Mouse (Mus musculus) embryonic facial prominence, embryonic 15.5 days (tissue): Measurements from ENCODE around the gene Mutyh. TPM values are rescaled to one million over a fixed set of nuclear protein-coding genes. Genes with fewer than 3 reads are reported as not detected.
"Not testable (repeated sequence)": the region's sequence is repeated elsewhere in the genome, so short reads cannot be mapped to it uniquely, and the experiment has no call there.

Experiments
- ATAC-seq: fragments of 200-750 bp; cut with Nextera tagmentation; 2 replicates; pipeline ENCODE4 v1.8.0; 2017; ENCODE audit warnings: low read depth, moderate TSS enrichment; ENCODE audit not compliant: insufficient number of reproducible peaks, low FRiP score, low TSS enrichment
- H3K27ac ChIP-seq: fragments of 300-500 bp; sonication (generic); replicated peaks from 2 replicates; pipeline ENCODE4 v1.5.1; 2015; ENCODE audit warnings: mild to moderate bottlenecking, inconsistent platforms
- H3K27me3 ChIP-seq: fragments of 300-500 bp; sonication (generic); 2 replicates; pipeline ENCODE4 v1.6.1; 2015; ENCODE audit warnings: inconsistent platforms
- H3K36me3 ChIP-seq: fragments of 300-500 bp; sonication (generic); 2 replicates; pipeline ENCODE4 v1.6.1; 2015; ENCODE audit warnings: mild to moderate bottlenecking, inconsistent platforms
- H3K4me1 ChIP-seq: fragments of 300-500 bp; sonication (generic); 2 replicates; pipeline ENCODE4 v1.6.1; 2015; ENCODE audit warnings: inconsistent platforms
- H3K4me2 ChIP-seq: fragments of 300-500 bp; sonication (generic); replicated peaks from 2 replicates; pipeline ENCODE4 v1.6.1; 2015; ENCODE audit warnings: mild to moderate bottlenecking, inconsistent platforms
- H3K4me3 ChIP-seq: fragments of 300-500 bp; sonication (generic); replicated peaks from 2 replicates; pipeline ENCODE4 v1.5.1; 2015; ENCODE audit warnings: mild to moderate bottlenecking, inconsistent platforms
- H3K9ac ChIP-seq: fragments of 300-500 bp; sonication (generic); 2 replicates; pipeline ENCODE4 v1.6.1; 2015; ENCODE audit warnings: inconsistent platforms
- H3K9me3 ChIP-seq: fragments of 300-500 bp; sonication (generic); replicated peaks from 2 replicates; pipeline ENCODE4 v1.6.1; 2016; ENCODE audit warnings: inconsistent platforms
- WGBS: fragments of 180-500 bp; shearing (Covaris S2); methylation state at CpG from one replicate; pipeline ENCODE4 v1.1.7; 2015; 5-methylcytosine and 5-hydroxymethylcytosine counted together
- polyA plus RNA-seq: library from polyadenylated mRNA; unstranded; fragments of >200 nt; fragmentation: Nextera tagmentation; extraction: Ambion mirVana; gene quantifications from 2 replicates; pipeline ENCODE4 v1.2.1, GENCODE M21; 2015

Mutyh gene
- polyA plus RNA-seq, 1 experiment from 2014 or later = 14.8 TPM

DNA sequence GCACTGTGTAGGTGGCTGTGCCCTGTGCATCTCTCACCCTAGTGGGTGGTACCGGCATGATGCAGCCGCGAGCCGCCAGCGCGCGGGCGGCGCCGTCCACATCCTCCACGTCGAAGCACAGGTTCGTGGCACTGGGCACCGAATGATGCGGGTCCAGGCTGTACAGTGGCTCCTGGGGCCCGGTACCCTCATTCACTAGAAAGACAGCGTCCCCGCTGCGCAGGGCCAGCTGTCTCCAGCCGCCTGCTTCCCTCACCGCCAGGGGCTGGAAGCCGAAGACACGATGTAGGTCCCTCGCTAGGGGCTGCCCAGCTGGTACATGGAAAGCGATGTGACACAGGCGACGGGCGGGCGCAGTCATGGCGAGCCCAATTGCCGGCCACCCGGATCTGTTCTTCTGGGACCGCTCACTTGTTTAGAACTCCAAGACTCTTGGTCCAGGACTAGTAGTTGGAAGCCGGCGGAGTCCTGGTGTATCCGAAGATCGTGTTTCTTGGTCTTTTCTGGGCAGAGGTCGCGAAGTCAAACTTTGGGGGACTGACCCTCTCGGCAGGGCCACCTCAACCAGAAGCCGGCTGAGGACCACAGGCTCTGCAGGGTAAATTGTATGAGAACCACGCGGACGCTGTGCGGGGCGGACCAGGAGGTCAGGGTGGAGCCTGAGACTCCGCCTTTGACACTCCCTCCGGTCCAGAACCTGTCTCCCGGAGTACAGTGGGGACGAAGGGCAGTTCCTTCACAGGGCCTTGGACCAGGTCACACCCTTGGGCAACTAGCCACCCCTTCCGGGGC lies 13.6 kb downstream of the Mutyh start:
- Histone ChIP-seq H3K27me3 (peaks cover 22% of the 10 kb centered on the region), H3K4me2 (peak overlapping the region; percentile 95), H3K36me3 (peaks cover 6% of the 10 kb centered on the region; the same call in 1 of the 2 replicates), H3K9me3 (no peaks in the 10 kb centered on the region), H3K4me3 (peak overlapping the region; percentile 56), H3K27ac (no peak overlapping the region), H3K4me1 (peaks cover 25% of the 10 kb centered on the region), H3K9ac (peak overlapping the region; percentile 35)
- WGBS = under 1% methylated on average over 51 of the region's 51 CpGs
- ATAC-seq = no peak

GRCm38 (mm10) chr4:116821694-116822016 lies 14.1 kb downstream of the Mutyh start, which contains the start of gene Hpdl:
TSS of gene Hpdl (minus strand) at chr4:116821707.
- ATAC-seq = no peak
- no peaks in the 10 kb centered on the region for H3K9me3 ChIP-seq
- no peak within 1 kb of the TSS for H3K27ac ChIP-seq
- H3K9ac ChIP-seq = peak within 1 kb of the TSS; percentile 35
- 10% methylated on average over 9 of the region's 9 CpGs for WGBS
- peak within 1 kb of the TSS; percentile 95 for H3K4me2 ChIP-seq
- 0 out of 2 replicates have a peak, but pooled peaks cover 3% of the 10 kb centered on the region for H3K36me3 ChIP-seq
- peak within 1 kb of the TSS; percentile 56 for H3K4me3 ChIP-seq
- H3K27me3 ChIP-seq = peaks cover 22% of the 10 kb centered on the region
- H3K4me1 ChIP-seq = peaks cover 25% of the 10 kb centered on the region

- Histone ChIP-seq H3K4me1 (peaks cover 25% of the 10 kb centered on the region), H3K27me3 (peaks cover 18% of the 10 kb centered on the region), H3K27ac (peak overlapping the region; percentile 76; the same call in 1 of the 2 replicates), H3K36me3 (no peaks in the 10 kb centered on the region), H3K9ac (peak overlapping the region; percentile 60), H3K4me3 (peak overlapping the region; percentile 65), H3K4me2 (peak overlapping the region; percentile 76), H3K9me3 (no peaks in the 10 kb centered on the region)
- ATAC-seq = peak; percentile 36; the same call in 1 of the 2 replicates
- 1% methylated on average over 29 of the region's 29 CpGs for WGBS
Observed at GRCm38 (mm10) chr4:116824541-116825004, 17.1 kb downstream of the Mutyh start.

DNA sequence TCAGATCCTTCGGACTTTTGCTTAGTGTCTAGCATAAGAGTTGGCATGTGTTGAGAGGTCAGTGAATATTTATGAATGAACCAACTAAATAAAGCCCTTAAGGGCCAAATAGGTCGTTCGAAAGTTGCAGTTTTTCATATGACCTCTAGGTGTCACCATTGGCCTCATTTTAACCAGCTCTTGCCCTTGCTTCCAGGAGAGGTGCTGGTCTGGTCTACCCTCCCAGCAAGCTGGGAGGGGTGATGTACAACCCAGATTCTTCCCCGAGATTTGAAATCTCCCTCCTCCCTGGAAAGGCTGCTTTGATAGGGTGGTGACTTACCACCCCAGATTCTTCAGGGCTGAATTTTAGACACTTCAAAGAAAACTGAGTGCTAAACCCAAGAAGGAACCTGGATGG lies 20.3 kb downstream of the Mutyh start:
- Histone ChIP-seq H3K36me3 (no peaks in the 10 kb centered on the region), H3K9ac (no peak overlapping the region), H3K27ac (no peak overlapping the region), H3K27me3 (no peaks in the 10 kb centered on the region), H3K4me2 (no peak overlapping the region), H3K4me3 (no peak overlapping the region), H3K9me3 (no peaks in the 10 kb centered on the region), H3K4me1 (peaks cover 9% of the 10 kb centered on the region)
- WGBS = under 1% methylated on average over 4 of the region's 4 CpGs
- ATAC-seq = no peak

DNA sequence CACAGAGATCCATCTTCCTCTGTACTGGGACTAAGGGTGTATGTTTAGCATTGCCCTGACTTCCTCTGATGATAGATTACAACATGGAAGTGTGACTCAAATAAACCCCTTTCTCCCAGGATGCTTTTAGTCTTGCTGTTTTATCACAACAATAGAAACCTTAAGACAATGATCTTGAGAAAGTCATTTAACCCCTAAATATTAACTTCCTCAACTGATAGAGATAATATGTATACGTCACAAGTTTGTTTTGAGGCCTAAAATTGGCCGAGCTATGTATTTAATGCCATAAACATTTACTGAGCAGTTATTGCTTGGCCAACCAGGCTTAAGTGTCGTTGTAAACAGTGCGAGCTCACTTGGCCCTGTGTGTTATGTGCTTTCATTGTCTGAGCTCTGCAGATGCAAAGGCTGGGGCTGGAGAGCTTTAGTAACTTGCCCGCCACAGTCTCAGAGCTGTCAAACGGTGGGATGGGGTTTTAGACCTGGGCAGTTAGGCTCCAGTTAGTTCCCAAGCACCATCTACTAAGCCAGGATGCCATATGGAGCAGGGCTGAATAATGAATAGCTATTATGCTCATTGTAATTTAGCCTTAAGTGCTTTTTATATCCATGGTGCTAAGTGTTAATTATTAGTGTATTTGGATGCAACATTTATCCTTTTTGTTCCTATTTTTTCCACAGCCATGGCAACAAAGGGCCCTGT lies 22.0 kb downstream of the Mutyh start:
- no peak overlapping the region for H3K9ac ChIP-seq
- H3K4me3 ChIP-seq = no peak overlapping the region
- no peaks in the 10 kb centered on the region for H3K9me3 ChIP-seq
- H3K4me2 ChIP-seq = no peak overlapping the region
- H3K27ac ChIP-seq = no peak overlapping the region
- no peak for ATAC-seq
- no peaks in the 10 kb centered on the region for H3K27me3 ChIP-seq
- H3K4me1 ChIP-seq = peaks cover 4% of the 10 kb centered on the region
- 63% methylated on average over 6 of the region's 6 CpGs for WGBS
- no peaks in the 10 kb centered on the region for H3K36me3 ChIP-seq

DNA sequence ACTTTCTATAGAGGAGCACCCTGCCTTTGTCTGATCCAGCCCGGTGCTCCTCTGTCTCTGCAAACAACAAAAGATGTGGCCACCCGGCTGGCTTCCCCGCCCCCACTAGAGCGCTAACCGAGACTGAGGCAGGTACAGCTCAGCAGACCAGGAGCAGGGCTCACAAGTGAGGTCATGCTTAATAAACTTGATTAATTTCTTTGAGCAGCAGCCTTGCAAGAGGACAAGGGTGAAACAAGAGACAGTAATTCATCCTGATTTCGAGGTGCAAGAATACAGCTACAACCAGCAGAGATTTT lies 22.5 kb downstream of the Mutyh start:
- WGBS = 17% methylated on average over 6 of the region's 6 CpGs
- H3K4me3 ChIP-seq = no peak overlapping the region
- H3K4me1 ChIP-seq = peaks cover 3% of the 10 kb centered on the region
- H3K27me3 ChIP-seq = no peaks in the 10 kb centered on the region
- no peaks in the 10 kb centered on the region for H3K36me3 ChIP-seq
- H3K27ac ChIP-seq = no peak overlapping the region
- ATAC-seq = no peak
- no peak overlapping the region for H3K4me2 ChIP-seq
- no peak overlapping the region for H3K9ac ChIP-seq
- H3K9me3 ChIP-seq = no peaks in the 10 kb centered on the region

DNA sequence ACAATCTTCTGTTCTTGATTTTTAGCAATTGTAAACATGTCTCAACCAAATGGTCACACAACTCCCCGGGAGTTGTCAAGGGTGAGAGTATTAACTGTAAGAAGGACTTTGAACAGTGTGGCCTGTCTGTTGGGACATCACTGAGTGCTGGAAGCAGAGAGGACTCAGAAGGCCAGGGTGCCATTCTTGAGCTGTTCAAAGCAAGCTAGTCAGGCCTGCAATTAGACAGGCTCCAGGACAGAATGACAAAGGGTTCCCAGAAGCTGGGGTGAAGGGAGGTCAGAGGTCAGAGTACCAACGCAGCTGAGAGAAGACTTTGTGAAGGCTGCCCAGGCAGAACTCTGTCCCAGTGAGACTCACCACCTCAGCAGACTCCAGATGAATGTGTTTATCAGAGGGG lies 31.5 kb downstream of the Mutyh start:
- 21% methylated on average over 2 of the region's 2 CpGs for WGBS
- Histone ChIP-seq H3K27ac (no peak overlapping the region), H3K4me1 (no peaks in the 10 kb centered on the region), H3K4me2 (no peak overlapping the region), H3K27me3 (0 out of 2 replicates have a peak, but pooled peaks cover 6% of the 10 kb centered on the region), H3K36me3 (no peaks in the 10 kb centered on the region), H3K9ac (no peak overlapping the region), H3K9me3 (no peaks in the 10 kb centered on the region), H3K4me3 (no peak overlapping the region)
- no peak for ATAC-seq

DNA sequence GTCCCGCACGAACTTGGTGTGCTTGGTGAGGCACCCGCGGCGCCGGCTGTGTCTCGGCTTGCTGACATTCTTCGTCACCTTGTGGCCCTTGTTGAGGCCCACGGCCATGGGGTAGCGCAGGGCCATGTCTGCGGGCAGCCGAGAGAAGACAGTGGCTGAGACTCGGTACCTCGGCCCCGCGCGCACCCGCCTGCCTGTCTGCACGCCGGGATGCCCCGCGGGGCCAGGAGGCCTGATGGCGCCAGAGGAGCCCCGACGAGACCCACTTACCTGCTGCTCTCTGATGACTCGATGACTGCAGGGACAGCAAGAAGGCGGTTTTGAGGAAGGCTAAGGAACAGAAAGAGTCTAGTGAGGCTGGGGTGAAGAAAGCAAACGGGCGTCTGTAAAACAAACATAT lies 32.6 kb downstream of the Mutyh start:
- not testable (repeated sequence) for H3K27ac ChIP-seq, H3K4me3 ChIP-seq, ATAC-seq, H3K36me3 ChIP-seq, H3K9ac ChIP-seq, H3K27me3 ChIP-seq, H3K9me3 ChIP-seq, H3K4me1 ChIP-seq
- 22% methylated on average over 23 of the region's 29 CpGs for WGBS
- peak overlapping the region; percentile 30; the same call in 1 of the 2 replicates for H3K4me2 ChIP-seq

DNA sequence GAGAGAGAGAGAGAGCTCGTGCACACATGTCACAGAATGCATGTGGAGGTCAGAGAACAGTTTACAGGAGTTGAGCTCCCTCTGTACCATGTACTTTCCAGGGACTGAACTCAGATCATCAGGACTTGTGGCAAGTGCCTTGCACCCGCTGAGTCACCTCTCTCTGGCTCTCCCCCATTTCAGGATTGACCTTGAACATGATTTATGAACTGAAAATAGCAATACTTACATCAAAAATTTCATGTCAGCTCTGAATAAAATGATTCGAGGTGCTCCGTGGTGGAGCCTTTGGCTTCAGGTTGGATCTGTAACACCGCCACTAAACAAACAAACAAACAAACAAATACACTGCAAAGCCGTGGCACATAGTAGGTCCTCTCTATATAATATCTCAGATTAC lies 33.3 kb downstream of the Mutyh start:
- 0 out of 2 replicates have a peak, but pooled peaks cover 6% of the 10 kb centered on the region for H3K27me3 ChIP-seq
- no peak overlapping the region for H3K9ac ChIP-seq
- no peak overlapping the region for H3K4me3 ChIP-seq
- WGBS = 81% methylated on average over 6 of the region's 6 CpGs
- H3K9me3 ChIP-seq = no peaks in the 10 kb centered on the region
- H3K4me1 ChIP-seq = no peaks in the 10 kb centered on the region
- no peak for ATAC-seq
- no peak overlapping the region for H3K4me2 ChIP-seq
- H3K27ac ChIP-seq = no peak overlapping the region
- H3K36me3 ChIP-seq = no peaks in the 10 kb centered on the region

DNA sequence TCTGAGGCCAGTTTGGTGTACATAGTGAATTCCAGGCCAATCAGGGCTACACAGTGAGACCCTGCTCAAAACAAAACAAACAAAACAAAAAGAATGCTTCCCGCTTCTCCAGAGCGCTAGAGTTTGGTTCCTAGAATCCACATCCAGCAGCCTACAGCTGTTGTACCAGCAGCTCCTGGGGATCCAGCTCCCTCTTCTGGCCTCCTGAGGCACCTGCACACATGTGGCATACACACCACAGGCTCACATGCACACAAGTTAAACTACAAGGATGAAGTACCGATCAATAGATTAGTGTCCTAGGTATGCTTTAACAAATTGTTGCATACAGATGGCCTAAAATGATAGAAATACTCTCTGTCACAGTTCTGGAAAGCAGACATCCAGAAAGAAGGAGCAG lies 36.8 kb downstream of the Mutyh start:
- Histone ChIP-seq H3K4me2 (no peak overlapping the region), H3K36me3 (no peaks in the 10 kb centered on the region), H3K9ac (no peak overlapping the region), H3K9me3 (no peaks in the 10 kb centered on the region), H3K4me1 (no peaks in the 10 kb centered on the region), H3K27me3 (0 out of 2 replicates have a peak, but pooled peaks cover 4% of the 10 kb centered on the region), H3K4me3 (no peak overlapping the region), H3K27ac (no peak overlapping the region)
- ATAC-seq = no peak
- WGBS = 97% methylated on average over 3 of the region's 3 CpGs

GRCm38 (mm10) chr4:116849901-116850300 lies 42.4 kb downstream of the Mutyh start:
- 63% methylated on average over 3 of the region's 3 CpGs for WGBS
- ATAC-seq = no peak
- H3K4me1 ChIP-seq = no peaks in the 10 kb centered on the region
- H3K27ac ChIP-seq = no peak overlapping the region
- no peaks in the 10 kb centered on the region for H3K9me3 ChIP-seq
- H3K4me2 ChIP-seq = no peak overlapping the region
- H3K9ac ChIP-seq = no peak overlapping the region
- H3K4me3 ChIP-seq = no peak overlapping the region
- no peaks in the 10 kb centered on the region for H3K27me3 ChIP-seq
- no peaks in the 10 kb centered on the region for H3K36me3 ChIP-seq
